Mouse (Mus musculus): ENCODE results near the gene Med25. TPM values are rescaled to one million over a fixed set of nuclear protein-coding genes. Genes with fewer than 3 reads are reported as not detected.
A peak's percentile ranks its signal among the peaks of the same experiment; 100 is the strongest.

Gene Med25
- total RNA-seq, 4 experiments from 2014 or later: 79.8 to 88.1 (median 85.0) TPM

DNA sequence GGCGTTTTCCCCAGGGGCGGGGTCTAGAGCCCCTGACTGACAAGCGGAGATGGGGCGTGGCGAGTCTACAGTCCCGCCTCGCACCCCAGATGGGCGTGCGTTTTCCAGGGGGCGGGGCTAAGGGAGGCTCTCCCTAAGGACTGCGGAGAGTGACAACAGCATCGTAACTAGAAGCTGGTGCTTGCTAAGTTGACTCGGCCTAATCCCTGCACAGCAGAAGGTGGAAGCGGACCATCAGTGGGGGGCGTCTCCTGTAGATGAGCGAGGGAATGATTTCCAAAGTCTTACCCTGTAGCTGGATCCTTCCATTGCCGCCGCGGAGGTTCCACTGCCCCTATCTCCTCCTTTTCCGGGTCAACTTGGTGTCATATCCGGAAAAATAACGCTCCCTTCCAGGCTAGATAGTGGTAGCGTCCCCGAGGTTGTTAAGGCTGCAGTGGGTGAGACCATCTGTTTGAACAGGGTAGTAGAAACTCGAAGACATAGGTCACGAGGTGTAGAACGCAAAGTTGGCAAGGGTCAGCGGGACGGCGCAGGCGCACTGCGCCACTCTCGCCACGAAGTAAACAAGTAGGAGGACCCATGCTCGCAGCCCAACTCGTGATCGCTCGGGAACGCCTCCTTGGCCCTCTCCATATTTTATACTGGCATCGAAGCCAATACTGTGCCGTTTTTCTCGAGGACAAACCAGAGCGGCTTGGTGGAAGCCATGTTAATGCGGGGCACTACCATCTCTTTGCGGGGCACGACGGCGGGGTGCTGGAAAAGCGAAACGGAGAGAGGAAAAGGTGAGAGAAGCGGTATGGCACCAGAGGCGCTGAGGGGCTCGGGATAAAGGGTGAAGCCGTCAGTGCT is 43.7 kb downstream of the Med25 start, which contains the start of the genes Akt1s1 and Tbc1d17:
Akt1s1 (plus strand) TSS at position 431 of the 855 bp plus-strand sequence.
Tbc1d17 (minus strand) TSS at position 519 of the 855 bp plus-strand sequence.
- peak; percentile 100 for DNase-seq (ENCODE audit: low spot score)

DNA sequence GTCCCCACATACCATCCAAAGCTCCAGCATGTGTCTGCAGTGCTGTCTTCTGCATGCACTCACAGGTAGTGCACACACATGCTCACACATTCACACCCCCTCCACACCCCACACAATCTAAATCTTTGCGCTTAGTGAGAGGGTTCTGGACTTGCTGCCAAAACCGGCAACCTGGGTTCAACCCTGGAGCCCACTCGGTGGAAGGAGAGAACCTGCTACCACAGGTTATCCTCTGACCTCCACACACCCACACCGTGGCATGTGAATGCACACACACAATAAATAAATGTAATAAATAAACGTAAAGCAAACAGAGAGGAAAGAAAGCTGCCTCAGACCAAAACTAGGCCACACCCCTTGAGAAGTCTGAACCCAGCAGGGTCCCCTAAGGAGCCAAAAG is 44.7 kb downstream of the Med25 start:
- no peak for DNase-seq (ENCODE audit: low spot score)

DNA sequence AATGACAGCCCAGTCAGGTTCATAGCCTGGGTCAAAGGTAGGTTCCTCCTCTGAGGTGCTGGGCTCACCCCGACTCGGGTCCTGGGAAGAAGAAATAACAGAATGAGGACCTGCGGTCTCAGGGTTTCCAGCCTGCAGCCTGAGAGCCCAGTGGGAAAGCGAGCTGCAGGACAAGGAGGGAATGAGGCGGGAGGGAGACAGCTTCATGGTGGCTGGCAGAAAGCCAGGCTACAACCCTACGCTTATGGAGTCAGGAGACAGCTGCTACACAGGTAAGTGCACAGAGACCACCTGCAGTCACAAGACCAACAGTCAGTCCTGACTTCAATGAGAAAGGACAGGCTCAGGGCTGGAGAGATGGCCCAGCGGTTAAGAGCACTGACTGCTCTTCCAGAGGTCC is 45.7 kb downstream of the Med25 start:
- no peak for DNase-seq (ENCODE audit: low spot score)

DNA sequence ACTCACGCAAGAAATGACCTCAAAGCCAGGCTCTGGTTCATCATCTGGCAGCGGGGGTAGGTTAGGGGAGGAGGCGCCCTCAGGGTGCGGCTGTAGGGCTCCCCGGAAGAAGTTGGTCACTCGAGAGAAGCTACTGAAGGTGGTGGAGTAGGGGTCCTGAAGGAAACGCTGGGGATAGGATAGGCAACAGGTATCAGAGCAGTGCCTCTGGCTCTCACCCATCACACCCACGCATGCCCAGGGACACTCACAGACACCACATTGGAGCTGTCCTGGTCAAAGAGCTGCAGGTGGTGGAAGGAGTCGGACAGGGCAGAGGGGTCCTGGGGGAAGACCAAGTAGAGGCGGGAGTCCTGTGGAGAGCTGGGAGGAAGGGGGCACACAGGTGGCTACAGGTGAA is 47.5 kb downstream of the Med25 start:
- DNase-seq (ENCODE audit: low spot score): no peak

DNA sequence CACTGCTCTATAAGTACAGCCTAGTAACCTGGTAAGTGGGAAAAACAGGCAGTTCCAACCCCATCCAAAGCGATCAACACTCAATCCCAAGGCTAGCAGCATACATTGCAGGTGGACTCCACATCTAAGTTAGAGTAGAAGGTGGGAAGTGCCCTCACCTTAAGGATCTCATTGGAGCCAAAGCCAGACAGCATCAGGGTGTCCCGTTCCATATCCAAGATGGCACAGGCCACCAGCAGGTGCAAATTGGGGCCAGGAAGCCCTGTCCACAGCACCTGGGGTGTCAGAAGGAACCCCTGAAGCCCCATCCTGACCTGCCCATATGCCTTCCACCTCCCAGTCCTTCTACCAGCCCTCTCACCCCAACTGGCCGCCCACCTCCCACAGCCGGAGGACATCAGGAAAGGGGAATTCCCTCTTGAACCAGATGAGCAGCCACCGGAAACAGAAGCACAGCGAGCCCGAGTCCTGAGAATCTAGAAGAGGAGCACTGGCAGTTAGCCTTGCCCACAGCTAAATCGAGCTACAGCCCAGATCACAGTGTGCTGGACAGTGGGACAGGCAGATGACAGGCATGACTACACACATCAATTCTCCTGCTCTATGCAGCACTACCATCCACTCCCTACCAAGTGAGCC is 50.6 kb downstream of the Med25 start:
- no peak for DNase-seq (ENCODE audit: low spot score)

DNA sequence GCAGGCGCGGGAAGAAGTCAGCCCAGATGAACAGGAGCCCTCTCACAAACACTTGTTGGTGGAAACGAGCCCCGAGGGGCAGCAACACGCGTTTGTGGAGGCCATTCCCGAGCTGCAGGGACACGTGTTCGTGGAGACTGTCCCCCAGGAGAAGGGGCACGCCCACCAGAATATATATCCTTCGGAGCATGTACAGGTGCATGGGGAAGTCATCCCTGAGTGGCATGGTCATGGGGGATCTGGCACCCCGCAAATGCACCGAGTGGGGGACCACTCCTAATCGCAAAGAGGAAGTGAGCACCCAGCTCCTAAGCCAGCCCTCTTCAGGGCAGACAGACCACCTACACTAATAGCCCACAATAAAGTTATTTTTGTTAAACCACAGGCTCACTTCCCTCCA is 52.1 kb downstream of the Med25 start:
- DNase-seq (ENCODE audit: low spot score): no peak

DNA sequence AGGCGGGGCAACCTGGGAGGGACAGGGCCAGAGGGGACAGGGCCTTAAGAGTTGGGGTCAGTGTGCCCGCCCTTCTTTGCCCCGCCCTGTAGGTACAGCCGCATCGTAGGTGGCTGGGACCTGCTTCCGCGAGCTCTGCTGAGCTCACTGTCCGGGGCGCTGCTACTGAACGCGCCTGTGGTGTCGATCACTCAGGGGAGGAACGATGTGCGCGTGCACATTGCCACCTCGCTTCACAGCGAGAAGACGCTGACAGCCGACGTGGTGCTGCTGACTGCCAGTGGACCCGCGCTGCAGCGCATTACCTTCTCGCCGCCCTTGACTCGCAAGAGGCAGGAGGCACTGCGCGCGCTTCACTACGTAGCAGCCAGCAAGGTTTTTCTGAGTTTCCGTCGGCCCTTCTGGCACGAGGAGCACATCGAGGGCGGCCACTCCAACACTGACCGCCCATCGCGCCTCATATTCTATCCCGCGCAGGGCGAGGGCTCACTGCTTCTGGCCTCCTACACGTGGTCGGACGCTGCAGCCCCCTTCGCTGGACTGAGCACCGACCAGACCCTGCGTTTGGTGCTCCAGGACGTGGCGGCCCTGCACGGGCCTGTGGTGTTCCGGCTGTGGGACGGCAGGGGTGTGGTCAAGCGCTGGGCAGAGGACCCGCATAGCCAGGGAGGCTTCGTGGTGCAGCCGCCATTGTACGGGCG is 52.9 kb downstream of the Med25 start:
- no peak for DNase-seq (ENCODE audit: low spot score)

DNA sequence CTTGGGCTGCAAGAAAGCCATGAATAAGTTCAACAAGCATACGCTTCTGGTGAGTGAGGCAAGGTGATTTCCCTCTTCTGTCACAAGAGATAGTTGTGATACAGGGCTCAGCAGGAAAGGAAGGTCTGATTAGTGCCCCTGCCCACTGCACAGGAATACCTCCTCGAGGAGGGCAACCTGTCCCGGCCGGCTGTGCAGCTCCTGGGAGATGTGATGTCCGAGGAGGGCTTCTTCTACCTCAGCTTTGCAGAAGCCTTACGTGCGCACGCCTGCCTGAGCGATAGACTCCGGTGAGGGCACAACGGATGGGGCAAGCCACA is 53.4 kb downstream of the Med25 start:
- DNase-seq (ENCODE audit: low spot score): no peak

DNA sequence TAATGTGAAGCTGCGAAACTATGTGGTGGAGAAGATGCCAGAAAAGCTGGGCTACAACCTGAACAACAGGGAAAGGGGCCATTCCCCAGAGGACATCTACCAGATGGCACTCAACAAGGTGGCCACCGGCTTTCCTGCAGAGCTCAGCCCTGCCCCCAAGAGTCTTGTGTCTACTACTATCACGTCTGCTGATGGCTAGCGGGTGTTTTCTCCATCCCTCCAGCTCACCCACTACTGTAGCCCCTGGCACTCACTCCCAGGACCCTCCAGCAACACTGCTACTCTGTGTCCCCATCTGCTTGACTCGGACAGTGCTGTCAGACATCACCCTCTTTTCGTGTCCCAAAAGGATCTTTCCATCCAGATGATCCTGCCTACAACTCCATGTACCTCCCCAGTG is 54.4 kb downstream of the Med25 start:
- no peak for DNase-seq (ENCODE audit: low spot score)

DNA sequence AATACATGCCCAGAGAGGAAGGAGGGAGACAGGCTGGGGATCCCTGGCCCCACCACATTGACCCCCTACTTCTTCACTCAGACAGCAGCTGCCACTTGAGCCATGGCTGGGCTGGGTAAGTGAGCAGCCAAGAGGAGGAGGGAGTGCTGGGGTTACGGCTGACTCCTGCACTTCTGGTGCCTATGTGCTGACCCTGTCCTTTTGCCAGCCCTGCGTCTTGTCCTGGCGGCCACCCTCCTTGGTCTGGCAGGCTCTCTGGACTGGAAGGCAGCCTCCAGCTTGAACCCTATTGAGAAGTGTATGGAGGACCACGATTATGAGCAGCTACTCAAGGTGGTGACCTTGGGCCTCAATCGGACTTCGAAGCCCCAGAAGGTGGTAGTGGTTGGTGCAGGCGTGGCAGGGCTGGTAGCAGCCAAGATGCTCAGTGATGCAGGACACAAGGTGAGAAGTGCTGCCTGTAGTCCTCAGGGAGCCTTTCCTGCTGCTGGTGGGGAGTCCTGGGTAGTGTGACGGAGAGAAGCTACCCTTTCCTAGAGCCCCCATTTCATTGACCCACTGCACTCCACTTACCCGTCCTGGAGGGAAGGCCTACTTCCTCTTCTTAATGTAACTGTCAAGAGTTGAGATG is 56.0 kb downstream of the Med25 start:
- no peak for DNase-seq (ENCODE audit: low spot score)

DNA sequence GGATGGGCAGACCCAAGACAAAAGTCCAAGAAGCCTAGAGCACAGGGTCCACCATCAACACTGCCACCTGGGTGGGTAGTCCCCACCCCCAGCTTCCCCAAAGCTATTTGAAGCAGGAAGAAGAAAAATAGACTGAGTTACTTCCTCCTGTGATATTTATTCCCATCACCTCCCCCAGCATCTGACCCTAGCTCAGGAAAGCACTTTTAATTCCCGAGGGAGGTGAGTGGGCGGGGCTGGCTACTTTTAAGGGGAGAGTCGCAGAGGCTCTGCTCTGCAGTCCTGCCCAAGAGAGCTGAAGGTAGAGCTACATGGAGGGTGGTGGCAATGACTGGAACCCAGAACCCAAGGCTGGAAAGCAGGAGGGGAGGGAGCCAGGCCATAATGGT is 56.5 kb downstream of the Med25 start:
- no peak for DNase-seq (ENCODE audit: low spot score)

DNA sequence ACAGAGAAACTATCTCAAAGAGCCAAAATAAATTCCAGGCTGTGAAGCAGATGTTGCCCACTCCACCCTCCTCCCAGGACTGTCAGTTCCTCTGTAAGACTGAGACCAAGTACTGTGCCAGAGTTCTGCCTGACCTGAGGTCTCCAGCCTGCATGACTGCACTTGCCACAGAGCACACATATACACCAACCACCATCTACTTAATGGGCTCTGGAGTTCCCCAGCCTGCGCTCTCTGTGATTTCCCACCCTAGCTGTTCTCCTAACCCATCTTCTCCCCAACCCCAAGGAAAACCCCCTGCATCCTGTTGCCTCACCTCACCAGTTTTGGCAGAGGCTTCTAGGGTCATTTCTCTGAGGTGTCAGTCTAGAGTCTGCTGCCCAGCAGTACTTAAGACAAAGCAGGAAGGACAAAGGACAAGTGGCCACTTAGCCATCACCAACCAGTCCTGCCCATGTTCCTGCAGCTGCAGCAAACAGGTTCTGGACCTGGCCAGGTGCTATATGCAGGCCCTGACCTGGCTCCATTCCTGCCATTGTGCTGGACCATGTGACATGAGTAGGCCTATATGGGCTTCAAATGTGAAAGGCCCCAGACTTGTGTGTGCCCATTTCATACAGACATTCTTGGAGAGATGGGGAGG is 57.0 kb downstream of the Med25 start:
- DNase-seq (ENCODE audit: low spot score): no peak

DNA sequence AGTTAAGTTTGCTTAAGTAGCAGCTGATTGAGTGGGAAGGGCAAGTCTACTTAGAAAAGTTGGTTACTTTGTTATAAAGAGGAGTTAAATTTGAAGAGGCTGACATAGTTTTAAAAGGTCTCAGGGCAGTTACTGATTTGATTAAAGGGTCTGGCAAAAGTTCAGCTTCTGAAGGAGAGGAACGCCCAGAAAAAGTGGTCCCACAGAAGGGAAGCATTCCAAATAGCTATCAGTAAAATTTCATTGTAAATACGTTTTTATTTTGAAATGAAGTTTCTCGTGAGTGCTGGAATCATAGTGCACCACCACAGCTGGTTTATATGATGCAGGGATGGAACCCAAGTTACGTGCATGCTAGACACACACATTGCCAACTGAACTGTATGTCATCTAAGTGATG is 59.7 kb downstream of the Med25 start:
- no peak for DNase-seq (ENCODE audit: low spot score)

DNA sequence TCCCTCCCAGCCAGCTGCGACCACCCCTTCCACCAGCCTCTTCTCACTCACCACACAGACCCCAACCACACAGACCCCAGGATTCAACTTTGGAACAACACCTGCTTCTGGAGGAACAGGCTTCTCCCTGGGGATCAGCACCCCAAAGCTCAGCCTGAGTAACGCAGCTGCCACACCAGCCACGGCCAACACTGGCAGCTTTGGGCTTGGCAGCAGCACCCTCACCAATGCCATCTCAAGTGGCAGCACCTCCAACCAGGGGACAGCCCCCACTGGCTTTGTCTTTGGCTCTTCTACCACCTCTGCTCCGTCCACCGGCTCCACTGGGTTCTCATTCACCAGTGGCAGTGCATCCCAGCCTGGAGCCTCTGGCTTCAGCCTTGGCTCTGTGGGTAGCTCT is 63.8 kb downstream of the Med25 start:
- DNase-seq (ENCODE audit: low spot score): no peak

DNA sequence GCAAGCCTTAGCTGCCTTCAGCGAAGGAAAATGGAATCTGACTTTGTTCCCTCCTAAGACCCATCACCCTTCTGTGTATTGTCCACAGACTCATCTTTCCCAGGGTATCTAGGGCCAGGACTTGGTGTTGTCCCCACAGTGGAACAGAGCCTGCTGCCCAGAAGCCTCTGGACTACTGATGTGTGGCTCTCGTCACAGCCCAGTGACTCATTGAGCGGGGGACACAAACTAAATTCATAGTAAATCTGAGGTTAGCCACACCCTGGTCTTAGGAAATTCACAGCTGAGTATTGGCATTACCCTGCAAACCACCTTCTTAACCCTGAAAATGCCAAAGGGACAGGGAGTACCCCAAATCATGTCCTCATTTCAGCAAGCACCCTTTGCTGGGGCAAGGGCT is 65.7 kb downstream of the Med25 start:
- DNase-seq (ENCODE audit: low spot score): no peak

Small RNA genes lying within 50 kb of the gene (microRNA-seq; reads per million reads assigned to microRNA genes)
- not detected for gene Mir707

Other genes with a start within 250 kb of the Med25 start
- gene Myh14, start 221.9 kb downstream of the Med25 start, total RNA-seq (2022): 100 to 1,000 TPM in 1 of 4 experiments, 10 to 100 TPM in 3; 88.0 to 111 (median 88.2) TPM
- gene Izumo2, start 184.0 kb downstream of the Med25 start, total RNA-seq (2022): not detected
- gene Vrk3, start 144.3 kb downstream of the Med25 start, total RNA-seq (2022): 10 to 100 TPM; 23.5 to 29.3 (median 27.3) TPM
- under 1 TPM in 2 of 4 experiments, not detected in 2; 0.06 to 0.09 TPM for gene Zfp473, start 141.7 kb downstream of the Med25 start, total RNA-seq (2022)
- 10 to 100 TPM; 18.7 to 32.3 (median 24.4) TPM for gene Nup62, start 76.6 kb downstream of the Med25 start, total RNA-seq (2022)
- 1 to 10 TPM in 2 of 4 experiments, under 1 TPM in 2; 0.35 to 1.2 (median 0.88) TPM for gene Il4i1, start 76.3 kb downstream of the Med25 start, total RNA-seq (2022)
- gene Atf5, start 76.1 kb downstream of the Med25 start, total RNA-seq (2022): 10 to 100 TPM; 55.1 to 71.1 (median 64.7) TPM
- 10 to 100 TPM; 64.3 to 76.2 (median 70.5) TPM for gene Akt1s1, start 43.7 kb downstream of the Med25 start, total RNA-seq (2022)
- gene Tbc1d17, start 43.6 kb downstream of the Med25 start, total RNA-seq (2022): 10 to 100 TPM; 40.7 to 59.5 (median 51.5) TPM
- gene Pnkp, start 35.6 kb downstream of the Med25 start, total RNA-seq (2022): 10 to 100 TPM; 17.8 to 20.6 (median 19.6) TPM
- 100 to 1,000 TPM; 178 to 199 (median 189) TPM for gene Ptov1, start 22.9 kb downstream of the Med25 start, total RNA-seq (2022)
- 10 to 100 TPM; 14.9 to 18.5 (median 17.4) TPM for gene Fuz, start 3.4 kb upstream of the Med25 start, total RNA-seq (2022)
- gene Ap2a1, start 36.8 kb upstream of the Med25 start, total RNA-seq (2022): 10 to 100 TPM; 61.0 to 74.9 (median 67.2) TPM
- gene Tsks, start 50.5 kb upstream of the Med25 start, total RNA-seq (2022): not detected
- 1 to 10 TPM; 1.4 to 2.7 (median 1.8) TPM for gene Cpt1c, start 82.1 kb upstream of the Med25 start, total RNA-seq (2022)
- gene Prmt1, start 93.9 kb upstream of the Med25 start, total RNA-seq (2022): 100 to 1,000 TPM in 2 of 4 experiments, 10 to 100 TPM in 2; 88.3 to 107 (median 102) TPM
- gene Irf3, start 104.9 kb upstream of the Med25 start, total RNA-seq (2022): 10 to 100 TPM; 23.2 to 31.9 (median 27.0) TPM
- 10 to 100 TPM in 3 of 4 experiments, 1 to 10 TPM in 1; 8.6 to 13.5 (median 11.0) TPM for gene Bcl2l12, start 106.0 kb upstream of the Med25 start, total RNA-seq (2022)
- 10 to 100 TPM; 46.8 to 56.2 (median 49.7) TPM for gene Scaf1, start 123.7 kb upstream of the Med25 start, total RNA-seq (2022)
- 10 to 100 TPM; 40.2 to 49.8 (median 44.1) TPM for gene Rras, start 125.2 kb upstream of the Med25 start, total RNA-seq (2022)
- 10 to 100 TPM; 22.4 to 26.3 (median 24.9) TPM for gene Prr12, start 160.2 kb upstream of the Med25 start, total RNA-seq (2022)
- 10 to 100 TPM; 30.6 to 33.8 (median 32.7) TPM for gene Nosip, start 169.7 kb upstream of the Med25 start, total RNA-seq (2022)
- 1 to 10 TPM; 5.6 to 7.8 (median 6.7) TPM for gene Prrg2, start 170.0 kb upstream of the Med25 start, total RNA-seq (2022)
- 10 to 100 TPM; 17.8 to 27.4 (median 21.4) TPM for gene Rcn3, start 199.5 kb upstream of the Med25 start, total RNA-seq (2022)
- 10 to 100 TPM; 65.6 to 77.1 (median 67.5) TPM for gene Fcgrt, start 211.1 kb upstream of the Med25 start, total RNA-seq (2022)
- gene Rps11, start 231.7 kb upstream of the Med25 start, total RNA-seq (2022): 100 to 1,000 TPM; 572 to 626 (median 604) TPM
- gene Rpl13a, start 236.0 kb upstream of the Med25 start, total RNA-seq (2022): 100 to 1,000 TPM; 580 to 769 (median 686) TPM
- 1 to 10 TPM in 1 of 4 experiments, not detected in 3; 1.7 TPM for gene Gm45713, start 243.5 kb upstream of the Med25 start, total RNA-seq (2022)
- 1 to 10 TPM; 6.1 to 7.9 (median 6.5) TPM for gene Flt3l, start 243.7 kb upstream of the Med25 start, total RNA-seq (2022)